Mouse (Mus musculus) adrenal gland, postnatal 14 days (tissue): ENCODE measurements around the gene Xk. TPM values are rescaled to one million over a fixed set of nuclear protein-coding genes. Genes with fewer than 3 reads are reported as not detected.
A peak's percentile ranks its signal among the peaks of the same experiment; 100 is the strongest.
"Not testable (repeated sequence)": the region's sequence is repeated elsewhere in the genome, so short reads cannot be mapped to it uniquely, and the experiment has no call there.

ENCODE experiments used
- DNase-seq: peaks from one replicate; pipeline ENCODE4 v3.0.0; 2021; ENCODE audit warnings: mixed read lengths
- long read RNA-seq, 2 experiments: library from polyadenylated mRNA; stranded (forward); transcript quantifications; one replicate each; pipeline ENCODE4 v2.0.0; 2021
- total RNA-seq: library from RNA; stranded (reverse); gene quantifications from 2 replicates; pipeline ENCODE4 v1.2.3, GENCODE M21; 2021

Gene Xk
- total RNA-seq = 2.1 and 2.9 TPM in 2 replicates
- long read RNA-seq, experiment 1, full-length matches to known transcripts = 1 of 1 reads
- long read RNA-seq, experiment 1, partial matches to known transcripts = 0 of 1 reads
- long read RNA-seq, experiment 1, other reads (novel, unspliced or antisense) = 0 of 1 reads
- long read RNA-seq, experiment 2 = 0 reads

DNA sequence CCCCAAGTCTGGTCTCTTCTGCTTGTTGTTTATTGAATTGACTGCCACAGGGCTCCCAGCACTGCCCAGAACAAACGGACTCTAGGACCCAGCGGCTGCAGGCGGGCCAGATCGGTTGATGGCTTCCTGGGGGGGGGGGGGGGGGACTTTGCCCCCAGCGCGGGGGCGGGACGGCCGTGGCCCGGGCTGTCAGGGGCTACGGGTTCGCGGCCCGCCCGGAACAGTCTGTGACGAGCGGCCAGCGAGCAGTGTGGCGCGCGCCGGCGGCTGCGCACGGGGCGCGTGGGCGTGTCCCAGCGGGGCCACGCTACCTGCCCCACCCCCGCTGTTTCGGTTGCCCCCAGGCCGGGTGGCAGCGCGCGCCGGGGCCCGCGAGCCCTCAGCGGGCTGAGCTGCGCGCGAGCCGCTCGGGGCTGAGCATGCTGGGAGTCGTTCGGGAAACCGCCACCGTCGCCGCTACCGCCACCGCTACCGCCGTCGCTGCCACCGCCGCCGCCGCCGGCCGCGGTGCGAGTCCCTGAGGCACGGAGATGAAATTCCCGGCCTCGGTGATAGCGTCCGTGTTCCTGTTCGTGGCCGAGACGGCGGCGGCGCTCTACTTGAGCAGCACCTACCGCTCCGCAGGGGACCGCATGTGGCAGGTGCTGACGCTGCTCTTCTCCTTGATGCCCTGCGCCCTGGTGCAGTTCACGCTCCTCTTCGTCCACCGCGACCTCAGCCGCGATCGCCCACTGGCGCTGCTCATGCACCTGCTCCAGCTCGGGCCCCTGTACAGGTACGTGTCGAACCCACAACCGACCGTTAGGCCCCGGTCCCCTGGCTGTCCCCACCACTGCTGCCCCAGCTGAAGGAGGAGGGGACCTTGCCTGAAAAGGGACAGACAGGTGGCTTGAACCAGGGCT is at the start of gene Xk:
Xk (plus strand) TSS at position 297 of the 902 bp plus-strand sequence.
- DNase-seq = peak; percentile 70

GRCm38 (mm10) chrX:9227105-9227504 is 45.5 kb upstream of the Xk start:
- no peak for DNase-seq

DNA sequence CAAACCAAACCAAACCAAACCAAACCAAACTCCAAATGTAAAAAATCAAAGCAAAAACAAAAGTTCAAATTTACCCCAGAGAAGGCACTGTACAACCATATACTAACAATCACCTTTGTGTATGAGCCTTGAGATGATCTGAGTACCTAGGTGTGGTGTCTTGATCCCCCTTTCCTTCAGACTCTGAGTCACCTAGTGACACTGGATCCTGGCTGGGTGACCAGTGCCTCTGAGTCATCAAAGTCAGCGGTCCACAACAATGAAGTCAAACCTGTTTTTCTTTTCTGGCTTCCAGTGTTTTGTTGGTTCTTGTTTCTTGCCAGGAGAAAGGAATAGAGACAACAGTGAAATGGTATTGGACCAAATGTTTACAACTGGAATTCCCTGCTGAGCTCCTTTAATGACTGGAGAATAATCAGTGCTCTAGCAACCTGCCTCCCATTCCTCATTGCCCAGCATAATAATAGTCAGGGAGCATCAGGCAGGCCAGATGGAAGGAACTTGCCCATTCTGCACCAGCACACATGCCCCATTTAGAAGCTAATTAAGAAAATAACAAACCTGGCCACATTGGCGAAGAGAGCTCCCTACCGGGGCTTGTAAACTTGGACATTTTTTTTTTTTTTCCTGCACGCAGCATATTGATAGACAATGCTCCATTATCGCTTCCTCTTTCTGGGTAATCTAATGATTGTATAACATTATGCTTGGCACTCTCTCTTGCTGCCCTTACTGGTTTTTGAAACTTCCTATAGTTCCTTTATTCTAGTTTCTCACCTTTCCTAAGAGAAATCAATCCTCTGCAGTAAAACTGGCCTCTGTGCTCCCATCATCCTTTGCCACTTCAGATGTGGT is 31.6 kb upstream of the Xk start:
- no peak for DNase-seq

GRCm38 (mm10) chrX:9243381-9243864 is 29.1 kb upstream of the Xk start:
- peak; percentile 29 for DNase-seq

GRCm38 (mm10) chrX:9244603-9245336 is 27.8 kb upstream of the Xk start:
- DNase-seq = no peak

GRCm38 (mm10) chrX:9248911-9249310 is 23.6 kb upstream of the Xk start:
- no peak for DNase-seq

- DNase-seq = no peak
These were observed 18.6 kb upstream of the Xk start for GRCm38 (mm10) chrX:9253990-9254389.

- no peak for DNase-seq
These were observed 17.7 kb upstream of the Xk start for GRCm38 (mm10) chrX:9254901-9255300.

DNA sequence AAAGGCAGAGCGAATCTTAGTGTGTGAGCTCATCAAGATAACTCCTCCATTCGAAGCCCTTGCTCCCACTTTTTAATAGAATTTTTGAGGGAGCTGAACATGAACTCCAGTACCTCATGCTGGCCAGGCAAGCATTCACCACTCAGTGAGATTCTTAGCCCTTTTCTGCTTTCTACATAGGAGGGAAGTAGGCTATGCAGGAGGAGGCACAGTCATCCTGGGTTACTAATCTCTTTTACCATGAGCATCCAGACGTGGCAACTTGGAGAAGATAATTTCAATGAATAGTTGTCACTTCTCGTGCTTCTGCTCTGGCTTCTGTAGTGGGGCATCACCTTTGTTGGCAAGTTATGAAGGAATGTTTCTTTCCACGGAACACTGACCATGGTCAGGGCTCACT is 15.8 kb upstream of the Xk start, which contains the start of gene Gm14862:
Gm14862 (minus strand) TSS at position 134 of the 400 bp plus-strand sequence.
- no peak for DNase-seq

DNA sequence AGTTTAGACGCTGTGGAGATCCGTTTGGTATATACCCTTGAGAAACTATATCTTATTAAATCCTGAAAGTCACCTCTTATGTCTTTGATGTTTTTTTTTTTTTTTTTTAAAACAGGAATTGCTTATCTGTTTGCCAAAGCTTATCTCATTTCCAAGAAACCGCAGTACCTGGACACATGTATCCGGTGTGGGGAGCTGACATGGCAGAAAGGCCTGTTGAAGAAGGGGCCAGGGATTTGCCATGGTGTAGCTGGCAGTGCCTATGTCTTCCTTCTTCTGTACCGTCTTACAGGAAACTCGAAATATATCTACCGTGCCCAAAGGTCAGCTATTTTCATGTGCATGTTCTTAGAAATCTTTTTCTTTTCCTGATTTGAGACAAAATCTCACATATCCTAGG is 14.7 kb upstream of the Xk start:
- no peak for DNase-seq

DNA sequence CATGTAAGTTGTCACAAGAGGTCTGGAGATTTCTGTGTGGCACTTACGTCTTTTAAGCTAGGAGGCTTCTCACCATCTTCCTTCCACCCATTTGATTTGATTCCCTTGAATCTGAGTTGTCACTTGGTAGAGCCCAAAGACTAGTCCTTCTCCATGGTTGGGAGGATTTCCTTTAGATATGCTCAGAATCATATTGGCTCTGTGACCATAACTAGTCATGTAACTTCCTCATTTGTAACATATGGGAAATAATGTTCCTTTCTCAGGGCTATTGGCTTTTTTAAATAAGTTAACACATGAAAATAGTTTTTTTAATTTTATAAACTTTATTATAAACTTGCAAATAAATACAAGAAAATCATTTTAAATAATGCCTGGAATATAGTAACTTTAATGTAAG is 13.3 kb upstream of the Xk start:
- no peak for DNase-seq

DNA sequence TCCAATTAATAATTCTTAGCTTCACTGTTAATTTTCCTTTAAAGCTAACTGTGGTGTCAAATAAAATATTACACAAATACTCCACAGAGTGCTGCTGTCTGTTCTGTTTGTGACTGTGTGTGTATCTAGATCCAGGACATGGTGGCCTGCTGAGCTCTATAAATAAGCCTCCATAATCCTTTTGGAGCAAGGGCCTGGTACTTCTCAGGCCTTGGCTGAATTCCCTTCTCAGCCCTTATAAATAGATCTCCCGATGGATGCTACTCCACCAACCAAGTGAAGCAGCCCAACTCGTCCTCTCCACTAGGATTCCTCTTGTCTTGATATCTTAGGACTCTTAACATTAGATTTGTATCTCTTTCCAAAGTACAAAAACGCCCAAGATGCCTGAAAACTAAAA is 1.4 kb upstream of the Xk start:
- no peak for DNase-seq

DNA sequence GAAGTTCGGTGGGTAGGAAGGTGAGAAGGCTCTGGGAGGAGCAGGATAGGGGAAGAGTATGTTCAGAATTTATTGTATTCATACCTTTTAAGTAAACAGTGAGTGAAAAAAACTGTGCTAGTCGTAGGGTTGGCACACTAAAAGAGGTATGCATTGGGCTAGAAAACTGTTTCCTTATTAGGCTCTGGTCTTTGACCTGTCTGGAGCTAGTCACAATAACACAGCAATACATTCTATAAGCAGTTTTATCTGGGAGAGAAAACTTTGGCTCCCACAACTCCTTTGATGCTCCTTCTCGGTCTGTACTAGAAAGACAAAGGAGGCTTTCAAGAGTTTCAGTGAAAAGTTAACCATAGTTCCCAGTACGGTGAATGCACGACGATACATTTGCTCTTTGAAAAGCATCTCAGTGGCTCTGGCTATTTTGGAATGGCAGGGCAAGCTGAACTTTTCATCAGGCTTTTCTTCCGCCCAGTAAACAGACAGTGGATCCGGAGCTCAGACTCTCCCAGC is 553 bp upstream of the Xk start:
- no peak for DNase-seq

GRCm38 (mm10) chrX:9273377-9274002 is 934 bp downstream of the Xk start:
- no peak for DNase-seq

DNA sequence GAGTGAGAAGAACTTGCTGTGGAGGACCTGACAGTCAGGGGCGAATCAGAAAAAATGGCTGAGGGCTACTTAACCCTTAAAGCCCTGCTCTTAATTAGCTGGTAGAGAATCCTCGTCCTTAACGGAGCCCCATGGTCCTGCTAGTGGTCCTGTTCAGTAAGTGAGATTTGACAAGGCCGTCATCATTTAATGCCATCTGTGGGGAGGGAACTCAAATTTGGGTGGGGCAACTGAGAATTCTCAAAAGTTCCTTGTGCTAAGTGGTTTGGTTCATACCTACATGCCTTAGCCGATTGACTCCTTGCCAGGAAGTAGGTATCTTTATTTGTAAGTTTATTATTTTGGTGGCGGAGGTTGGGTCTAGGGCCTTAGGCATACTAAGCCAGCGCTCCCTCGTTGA is 1.8 kb downstream of the Xk start:
- no peak for DNase-seq

DNA sequence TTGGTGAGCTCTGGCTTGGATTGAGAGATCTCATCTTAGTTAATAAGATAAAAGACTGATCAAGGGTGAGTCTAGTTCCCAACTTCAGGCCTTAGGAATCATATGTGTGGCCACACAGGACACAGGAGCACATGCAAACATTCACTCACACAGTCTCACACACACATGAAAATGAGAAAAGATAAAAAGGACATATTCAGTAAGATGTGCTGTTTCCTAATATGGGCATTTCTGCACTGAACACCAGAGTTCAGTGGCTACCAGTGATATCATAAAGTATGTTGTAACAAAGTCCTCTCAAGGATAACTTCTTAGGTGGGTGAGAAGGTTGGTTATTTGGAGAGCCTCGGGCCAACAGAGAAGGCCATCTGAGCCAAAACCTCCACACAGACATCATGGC is 10.9 kb downstream of the Xk start, which contains the start of gene H2al1m:
H2al1m (plus strand) TSS at position 301 of the 400 bp plus-strand sequence.
- DNase-seq = not testable (repeated sequence)

DNA sequence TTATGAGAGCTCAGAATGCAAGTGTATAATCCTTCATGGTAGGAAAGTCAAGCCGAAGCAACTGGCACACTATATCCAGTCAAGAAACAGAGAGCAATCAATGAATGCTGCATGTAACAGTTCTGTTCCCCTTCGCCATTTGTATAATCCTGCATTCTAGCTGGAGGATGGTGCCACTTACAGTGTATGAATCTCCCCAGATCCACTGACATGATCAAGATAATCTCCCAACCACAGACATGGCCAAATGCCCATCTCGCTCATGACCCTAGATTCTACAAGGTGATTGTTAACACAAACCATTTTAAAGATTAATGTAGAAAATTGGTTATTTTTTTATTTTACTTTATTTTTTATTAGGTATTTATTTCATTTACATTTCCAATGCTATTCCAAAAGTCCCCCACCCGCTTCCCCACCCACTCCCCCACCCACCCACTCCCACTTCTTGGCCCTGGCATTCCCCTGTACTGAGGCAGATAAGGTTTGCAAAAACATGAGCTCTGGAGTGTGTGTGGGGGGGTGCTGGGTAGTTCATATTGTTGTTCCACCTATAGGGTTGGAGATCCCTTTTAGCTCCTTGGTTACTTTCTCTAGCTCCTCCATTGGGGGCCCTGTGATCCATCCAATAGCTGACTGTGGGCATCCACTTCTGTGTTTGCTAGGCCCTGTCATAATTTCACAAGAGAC is 20.7 kb downstream of the Xk start:
- not testable (repeated sequence) for DNase-seq

DNA sequence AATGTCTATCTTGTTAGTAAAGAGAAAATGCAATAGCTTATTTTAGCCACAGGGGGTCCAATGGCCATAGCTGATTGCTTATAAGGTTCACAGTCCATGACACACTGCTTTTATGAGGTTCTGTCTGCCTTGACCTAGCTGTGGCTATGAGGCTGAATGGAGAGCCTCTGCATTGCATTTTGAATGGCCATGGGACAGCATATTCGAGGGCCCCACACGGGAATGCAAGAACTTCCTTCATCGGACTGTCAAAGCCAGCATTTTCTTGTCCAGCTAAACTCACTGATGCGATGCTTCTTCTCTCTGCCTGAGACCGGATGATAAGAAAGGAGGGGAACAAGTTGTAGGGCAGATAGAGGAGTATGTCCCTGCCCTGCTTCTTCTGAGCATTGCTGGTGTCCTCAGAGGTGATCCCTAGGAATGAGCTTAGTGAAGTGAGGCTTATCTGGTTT is 25.9 kb downstream of the Xk start:
- no peak for DNase-seq

- no peak for DNase-seq
These were observed 30.2 kb downstream of the Xk start for GRCm38 (mm10) chrX:9302791-9303190.

- DNase-seq = no peak
These were observed 30.9 kb downstream of the Xk start for GRCm38 (mm10) chrX:9303455-9303854.
